Mouse (Mus musculus) stomach, postnatal 0 days (tissue): ENCODE data around the gene Kifc5b. TPM values are rescaled to one million over a fixed set of nuclear protein-coding genes. Genes with fewer than 3 reads are reported as not detected.

Experiments used
- ATAC-seq: fragments of 200-750 bp; cut with Nextera tagmentation; 2 replicates; pipeline ENCODE4 v1.8.0; 2017; ENCODE audit not compliant: low FRiP score, low TSS enrichment
- DNase-seq: peaks from one replicate; pipeline ENCODE4 v3.0.0-alpha.2; 2016; ENCODE audit warnings: low spot score
- H3K27ac ChIP-seq: fragments of 300-500 bp; sonication (generic); replicated peaks from 2 replicates; pipeline ENCODE4 v1.5.1; 2014; ENCODE audit warnings: mild to moderate bottlenecking, control low read depth
- H3K27me3 ChIP-seq: fragments of 300-500 bp; sonication (generic); 2 replicates; pipeline ENCODE4 v1.6.1; 2014; ENCODE audit warnings: low read length; ENCODE audit not compliant: control insufficient read depth, insufficient read depth
- H3K36me3 ChIP-seq: fragments of 300-500 bp; sonication (generic); 2 replicates; pipeline ENCODE4 v1.6.1; 2014; ENCODE audit warnings: low read length, mixed read lengths; ENCODE audit not compliant: control insufficient read depth, insufficient read depth
- H3K4me1 ChIP-seq: fragments of 300-500 bp; sonication (generic); replicated peaks from 2 replicates; pipeline ENCODE4 v1.6.1; 2014; ENCODE audit warnings: antibody characterized with exemption; ENCODE audit not compliant: control insufficient read depth, insufficient read depth
- H3K4me2 ChIP-seq: fragments of 300-500 bp; sonication (generic); replicated peaks from 2 replicates; pipeline ENCODE4 v1.6.1; 2014; ENCODE audit warnings: low read depth, mild to moderate bottlenecking, control low read depth, moderate library complexity
- H3K4me3 ChIP-seq: fragments of 300-500 bp; sonication (generic); 2 replicates; pipeline ENCODE4 v1.5.1; 2014; ENCODE audit warnings: low read depth, low read length, control low read depth
- H3K9ac ChIP-seq: fragments of 300-500 bp; sonication (generic); 2 replicates; pipeline ENCODE4 v1.6.1; 2014; ENCODE audit warnings: mild to moderate bottlenecking, low read length, control low read depth, mixed read lengths
- H3K9me3 ChIP-seq: fragments of 300-500 bp; sonication (generic); 2 replicates; pipeline ENCODE4 v1.6.1; 2016; ENCODE audit warnings: low read length; ENCODE audit not compliant: control insufficient read depth
- CTCF ChIP-seq: IDR thresholded peaks from 2 replicates; pipeline ENCODE4 v1.5.1; 2016; ENCODE audit warnings: antibody characterized with exemption, low read depth, mild to moderate bottlenecking, moderate library complexity
- EP300 ChIP-seq: optimal IDR thresholded peaks from 2 replicates; pipeline ENCODE3; 2016; ENCODE audit warnings: antibody characterized with exemption
- WGBS: fragments of 180-500 bp; shearing (Covaris S2); extraction: QIAGEN DNeasy Blood & Tissue Kit; methylation state at CpG from one replicate; pipeline ENCODE4 v1.1.7; 2014; 5-methylcytosine and 5-hydroxymethylcytosine counted together
- polyA plus RNA-seq: library from polyadenylated mRNA; unstranded; fragments of >200 nt; fragmentation: Nextera tagmentation; extraction: Ambion mirVana; gene quantifications from 2 replicates; pipeline ENCODE4 v1.2.1, GENCODE M21; 2015

Kifc5b gene
- polyA plus RNA-seq, 1 experiment from 2014 or later, result 1.5 TPM

DNA sequence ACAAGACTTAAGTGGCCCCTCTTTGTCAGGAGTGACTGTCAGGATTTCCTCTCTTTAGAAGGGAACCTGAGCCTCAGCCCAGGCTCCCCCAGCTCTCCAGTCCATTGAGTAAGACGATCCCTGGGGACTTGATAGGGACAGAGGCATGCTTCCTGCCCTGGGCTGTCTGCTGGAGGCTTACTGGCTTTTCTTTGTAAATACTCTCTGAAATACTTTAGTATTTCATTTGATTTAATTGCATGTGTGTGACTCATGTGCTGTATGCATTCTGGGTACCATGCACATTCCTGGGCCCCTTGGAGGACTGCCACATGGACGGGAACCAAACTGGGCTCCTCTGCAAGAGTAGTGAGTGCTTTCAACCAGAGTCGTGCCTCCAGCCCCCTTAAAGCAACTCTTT, 29.0 kb upstream of the Kifc5b start:
- peaks cover 6% of the 10 kb centered on the region; the same call in 1 of the 2 replicates for H3K4me1 ChIP-seq
- H3K27me3 ChIP-seq, result no peaks in the 10 kb centered on the region
- no peak overlapping the region for H3K4me3 ChIP-seq
- ATAC-seq (no peak), DNase-seq (no peak)
- TF ChIP-seq EP300, result no peak
- no peak for TF ChIP-seq CTCF
- no peaks in the 10 kb centered on the region for H3K9me3 ChIP-seq
- WGBS, result 17% methylated on average over 3 of the region's 3 CpGs
- H3K27ac ChIP-seq, result no peak overlapping the region
- H3K9ac ChIP-seq, result no peak overlapping the region
- no peaks in the 10 kb centered on the region for H3K36me3 ChIP-seq
- no peak overlapping the region for H3K4me2 ChIP-seq

DNA sequence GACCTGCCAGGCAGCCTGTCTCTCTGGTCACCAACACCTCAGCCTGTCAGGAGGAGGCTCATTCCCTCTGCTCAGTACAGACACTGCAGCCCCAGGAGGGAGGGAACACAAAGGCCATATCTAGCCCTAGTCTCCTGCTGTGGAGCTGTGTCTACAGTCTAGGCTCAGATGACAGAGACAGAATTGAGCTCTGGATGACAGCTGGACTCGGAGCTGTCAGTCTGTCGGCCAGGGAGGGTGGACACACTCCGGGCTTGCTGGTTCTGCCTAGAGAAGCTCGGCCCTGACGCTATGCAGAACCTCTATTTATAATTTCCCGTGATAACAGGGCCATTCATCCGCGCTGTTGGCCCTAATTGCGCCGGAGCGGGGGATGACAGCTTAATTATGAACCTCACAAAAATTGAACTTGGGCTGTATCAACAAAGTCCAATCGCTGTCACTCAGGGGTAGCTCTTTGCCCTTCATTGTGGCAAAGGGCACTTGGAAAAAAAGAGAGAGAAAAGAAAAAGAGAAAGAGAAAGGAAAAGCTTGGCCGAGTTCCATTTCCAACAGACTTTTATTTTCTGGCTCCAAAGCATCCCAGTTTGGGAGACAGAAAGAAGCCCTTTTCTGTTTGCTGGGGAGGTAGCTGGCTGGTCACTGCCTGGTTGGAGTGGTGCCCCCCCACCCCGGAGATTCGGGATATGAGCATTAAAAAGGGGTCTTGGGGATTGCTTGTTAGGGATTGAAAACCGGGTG, 24.1 kb upstream of the Kifc5b start:
- no peak for ATAC-seq
- TF ChIP-seq CTCF (no peak), EP300 (no peak)
- WGBS, result 39% methylated on average over 16 of the region's 16 CpGs

DNA sequence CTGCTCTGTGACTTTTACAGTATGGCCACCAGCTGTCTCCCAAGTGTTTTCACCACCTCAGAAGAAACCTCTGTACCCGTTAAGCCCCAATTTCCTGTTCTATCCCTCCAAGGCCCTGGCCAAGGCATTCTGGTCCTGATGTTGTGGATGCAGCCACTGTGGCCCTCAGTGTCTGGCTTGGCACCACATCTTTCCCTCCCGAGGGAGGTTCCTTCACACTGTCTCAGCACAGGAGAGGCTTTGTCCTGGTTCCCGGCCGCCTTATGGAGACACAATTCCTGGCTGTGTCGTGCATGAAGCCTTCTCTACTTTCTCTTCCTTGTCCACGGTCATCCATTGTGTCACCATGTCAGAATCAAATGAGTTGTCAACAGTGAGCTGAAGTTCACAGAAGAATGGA, 23.4 kb upstream of the Kifc5b start:
- no peaks in the 10 kb centered on the region for H3K36me3 ChIP-seq
- 57% methylated on average over 6 of the region's 6 CpGs for WGBS
- no peaks in the 10 kb centered on the region for H3K27me3 ChIP-seq
- no peak for TF ChIP-seq CTCF
- no peak for TF ChIP-seq EP300
- no peaks in the 10 kb centered on the region for H3K4me1 ChIP-seq
- H3K9ac ChIP-seq, result no peak overlapping the region
- no peak overlapping the region for H3K4me2 ChIP-seq
- DNase-seq (no peak), ATAC-seq (no peak)
- no peak overlapping the region for H3K27ac ChIP-seq
- H3K9me3 ChIP-seq, result no peaks in the 10 kb centered on the region
- H3K4me3 ChIP-seq, result no peak overlapping the region

More for the DNA sequence above, 24.1 kb upstream of the Kifc5b start:
- no peak for DNase-seq
- Histone ChIP-seq H3K4me3 (peak overlapping the region; percentile 27), H3K4me1 (no peaks in the 10 kb centered on the region), H3K9ac (peak overlapping the region; percentile 35; the same call in 1 of the 2 replicates), H3K27ac (peak overlapping the region; percentile 30; the same call in 1 of the 2 replicates), H3K36me3 (no peaks in the 10 kb centered on the region), H3K27me3 (no peaks in the 10 kb centered on the region), H3K9me3 (no peaks in the 10 kb centered on the region), H3K4me2 (peak overlapping the region; percentile 40)

DNA sequence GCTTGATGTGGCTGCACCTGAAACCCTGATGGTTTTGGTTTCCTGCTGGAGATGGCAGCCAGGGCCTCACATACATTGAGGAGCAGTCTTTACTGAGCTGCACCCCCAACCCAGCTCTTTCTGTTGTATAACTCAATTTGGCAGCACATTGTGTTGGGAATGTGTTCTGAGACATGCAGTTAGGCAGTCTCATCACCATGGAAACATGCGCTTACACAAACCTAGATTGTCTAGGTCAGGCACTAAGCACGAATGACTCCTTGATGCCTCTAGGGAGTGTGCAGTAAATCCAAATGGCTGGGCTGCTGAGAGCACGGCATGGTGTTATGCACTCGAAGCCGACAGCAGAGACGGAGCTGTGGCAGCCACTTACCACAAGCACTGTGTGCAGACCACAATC, 22.5 kb upstream of the Kifc5b start:
- no peak overlapping the region for H3K4me2 ChIP-seq
- no peak for DNase-seq
- 76% methylated on average over 6 of the region's 6 CpGs for WGBS

DNA sequence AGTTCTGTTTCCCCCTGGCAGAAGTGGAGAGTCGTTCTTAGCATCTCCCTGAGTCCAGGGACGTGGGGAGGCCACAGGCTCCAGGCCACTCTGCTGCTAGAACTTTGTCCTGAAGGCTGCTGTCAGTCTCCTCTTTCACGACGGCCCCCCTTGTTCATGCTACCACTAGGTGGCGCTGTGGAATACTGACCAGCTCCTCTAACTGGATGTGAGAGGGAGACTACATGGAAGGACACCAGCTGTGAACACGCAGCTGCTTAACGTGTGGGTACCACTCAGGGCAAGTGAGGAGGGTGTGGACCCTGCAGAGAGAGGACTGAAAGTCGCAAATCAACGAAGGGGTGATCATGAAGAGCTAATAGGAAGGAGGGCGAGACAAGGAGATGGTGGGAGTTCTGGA, 21.3 kb upstream of the Kifc5b start:
- Histone ChIP-seq H3K9ac (no peak overlapping the region), H3K36me3 (no peaks in the 10 kb centered on the region), H3K4me1 (no peaks in the 10 kb centered on the region), H3K4me3 (no peak overlapping the region), H3K27ac (no peak overlapping the region), H3K27me3 (no peaks in the 10 kb centered on the region), H3K9me3 (no peaks in the 10 kb centered on the region), H3K4me2 (no peak overlapping the region)
- DNase-seq (peak; percentile 75), ATAC-seq (peak; percentile 45; the same call in 1 of the 2 replicates)
- no peak for TF ChIP-seq EP300
- peak; percentile 94 for TF ChIP-seq CTCF
- WGBS, result 14% methylated on average over 10 of the region's 10 CpGs

More for the DNA sequence above, 22.5 kb upstream of the Kifc5b start:
- Histone ChIP-seq H3K27me3 (no peaks in the 10 kb centered on the region), H3K4me3 (no peak overlapping the region), H3K27ac (no peak overlapping the region), H3K9me3 (no peaks in the 10 kb centered on the region), H3K9ac (no peak overlapping the region), H3K4me1 (no peaks in the 10 kb centered on the region), H3K36me3 (no peaks in the 10 kb centered on the region)
- no peak for TF ChIP-seq CTCF
- no peak for ATAC-seq

GRCm38 (mm10) chr17:26900916-26901315, 16.0 kb upstream of the Kifc5b start:
- H3K36me3 ChIP-seq, result no peaks in the 10 kb centered on the region
- DNase-seq (no peak), ATAC-seq (no peak)
- H3K9me3 ChIP-seq, result no peaks in the 10 kb centered on the region
- WGBS, result 80% methylated on average over 6 of the region's 6 CpGs
- H3K27ac ChIP-seq, result no peak overlapping the region
- no peak overlapping the region for H3K4me2 ChIP-seq
- H3K9ac ChIP-seq, result no peak overlapping the region
- TF ChIP-seq EP300 (no peak), CTCF (no peak)
- H3K4me1 ChIP-seq, result no peaks in the 10 kb centered on the region
- H3K4me3 ChIP-seq, result no peak overlapping the region
- no peaks in the 10 kb centered on the region for H3K27me3 ChIP-seq
